Mouse (Mus musculus): ENCODE results near the gene Atp5s.
A peak's percentile ranks its signal among the peaks of the same experiment; 100 is the strongest.

DNA sequence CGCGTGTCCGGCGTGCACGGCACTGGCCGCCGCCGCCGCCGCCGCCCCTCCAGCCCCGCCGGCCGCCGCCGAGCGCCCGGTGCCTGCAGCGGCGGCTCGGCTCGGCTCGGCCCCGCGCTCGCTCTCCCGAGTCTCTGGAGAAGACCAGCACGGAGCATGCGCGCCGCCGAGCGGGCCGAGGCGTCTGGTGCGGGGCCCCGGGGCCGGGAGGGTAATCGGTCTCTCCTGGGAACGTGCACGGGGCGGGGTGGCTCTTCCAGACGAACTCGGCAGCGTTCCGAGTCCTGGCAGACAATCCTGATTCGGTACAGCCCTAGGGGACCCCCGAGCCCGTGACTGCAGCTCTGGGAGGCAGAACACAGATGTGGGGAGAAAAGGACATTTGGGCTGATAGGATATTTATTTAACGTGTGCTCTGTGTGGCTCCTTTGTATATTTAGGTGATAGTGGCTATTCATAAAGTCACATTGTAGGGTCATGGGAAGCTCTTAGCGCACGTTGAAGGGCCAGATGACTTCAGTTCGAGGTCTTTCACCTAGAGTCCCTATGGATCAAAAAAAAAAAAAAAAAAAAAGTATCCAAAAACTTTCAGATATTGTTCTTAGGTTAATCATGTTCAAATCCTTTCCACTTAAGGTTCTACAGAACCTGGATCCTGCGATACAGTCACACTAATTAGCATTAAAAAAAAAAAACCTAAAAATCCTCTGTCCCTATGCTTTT, 42.5 kb upstream of the Atp5s start:
- no peak for TF ChIP-seq EP300 (IDR thresholded peaks at IDR 0.05; ENCODE audit: insufficient read depth, low read depth, low read length)
- peak; percentile 52 for TF ChIP-seq POLR2A (IDR thresholded peaks at IDR 0.05; ENCODE audit: insufficient read depth, low read depth, low read length)

Measured in heart, adult 2 months (tissue).